Mouse (Mus musculus): ENCODE results near the gene Rdh7.
A peak's percentile ranks its signal among the peaks of the same experiment; 100 is the strongest.
"Not testable (repeated sequence)": the region's sequence is repeated elsewhere in the genome, so short reads cannot be mapped to it uniquely, and the experiment has no call there.

Gene Rdh7

GRCm38 (mm10) chr10:127888605-127889004 is at the start of gene Rdh7:
Rdh7 (minus strand) TSS chr10:127888817.
- no peak for DNase-seq (ENCODE audit: low spot score in 2 of 2)

- peak in 1 of 2 experiments; percentile 63 for DNase-seq (ENCODE audit: low spot score in 2 of 2)
Observed at GRCm38 (mm10) chr10:127937428-127938010, 48.9 kb upstream of the Rdh7 start.

GRCm38 (mm10) chr10:127936747-127937409 is 48.3 kb upstream of the Rdh7 start:
- no peak for DNase-seq (ENCODE audit: low spot score in 2 of 2)

GRCm38 (mm10) chr10:127936271-127936670 is 47.7 kb upstream of the Rdh7 start:
- no peak for DNase-seq (ENCODE audit: low spot score in 2 of 2)

- no peak for DNase-seq (ENCODE audit: low spot score in 2 of 2)
Observed at GRCm38 (mm10) chr10:127932290-127932926, 43.8 kb upstream of the Rdh7 start.

GRCm38 (mm10) chr10:127927737-127928136 is 39.1 kb upstream of the Rdh7 start:
- DNase-seq (ENCODE audit: low spot score in 2 of 2) = no peak

GRCm38 (mm10) chr10:127924597-127925378 is 36.2 kb upstream of the Rdh7 start:
- no peak for DNase-seq (ENCODE audit: low spot score in 2 of 2)

- no peak for DNase-seq (ENCODE audit: low spot score in 2 of 2)
Observed at GRCm38 (mm10) chr10:127923024-127923423, 34.4 kb upstream of the Rdh7 start.

GRCm38 (mm10) chr10:127922241-127922640 is 33.6 kb upstream of the Rdh7 start:
- DNase-seq (ENCODE audit: low spot score in 2 of 2) = no peak

GRCm38 (mm10) chr10:127917651-127918050 is 29.0 kb upstream of the Rdh7 start:
- no peak for DNase-seq (ENCODE audit: low spot score in 2 of 2)

GRCm38 (mm10) chr10:127917183-127917582 is 28.6 kb upstream of the Rdh7 start:
- not testable (repeated sequence) for DNase-seq (ENCODE audit: low spot score in 2 of 2)

GRCm38 (mm10) chr10:127915578-127915977 is 27.0 kb upstream of the Rdh7 start:
- no peak for DNase-seq (ENCODE audit: low spot score in 2 of 2)

GRCm38 (mm10) chr10:127907386-127907951 is 18.9 kb upstream of the Rdh7 start:
- DNase-seq (ENCODE audit: low spot score in 2 of 2) = no peak

GRCm38 (mm10) chr10:127906138-127906537 is 17.5 kb upstream of the Rdh7 start:
- DNase-seq (ENCODE audit: low spot score in 2 of 2) = no peak

- DNase-seq (ENCODE audit: low spot score in 2 of 2) = no peak
Observed at GRCm38 (mm10) chr10:127904718-127905446, 16.3 kb upstream of the Rdh7 start.

GRCm38 (mm10) chr10:127903116-127903515 is 14.5 kb upstream of the Rdh7 start:
- no peak for DNase-seq (ENCODE audit: low spot score in 2 of 2)

GRCm38 (mm10) chr10:127901751-127902150 is 13.1 kb upstream of the Rdh7 start:
- DNase-seq (ENCODE audit: low spot score in 2 of 2) = no peak

GRCm38 (mm10) chr10:127899783-127900182 is 11.2 kb upstream of the Rdh7 start:
- DNase-seq (ENCODE audit: low spot score in 2 of 2) = no peak

- no peak for DNase-seq (ENCODE audit: low spot score in 2 of 2)
Observed at GRCm38 (mm10) chr10:127898218-127898617, 9.6 kb upstream of the Rdh7 start, which contains the start of gene Sdr9c7. Sdr9c7 (plus strand) TSS chr10:127898518.

GRCm38 (mm10) chr10:127897506-127897905 is 8.9 kb upstream of the Rdh7 start:
- no peak for DNase-seq (ENCODE audit: low spot score in 2 of 2)

- no peak for DNase-seq (ENCODE audit: low spot score in 2 of 2)
Observed at GRCm38 (mm10) chr10:127896705-127897104, 8.1 kb upstream of the Rdh7 start.
